Mouse (Mus musculus) brain, embryonic 14.5 days (tissue): ENCODE data around the gene Klhl22. TPM values are rescaled to one million over a fixed set of nuclear protein-coding genes. Genes with fewer than 3 reads are reported as not detected.

Experiments used
- DNase-seq: peaks from one replicate; pipeline ENCODE4 v3.0.0-alpha.2; 2011; ENCODE audit warnings: low read depth
- CTCF ChIP-seq: fragments of 200-500 bp; IDR thresholded peaks from 2 replicates; pipeline ENCODE4 v1.5.1; 2012; ENCODE audit warnings: inconsistent platforms, mild to moderate bottlenecking, moderate library complexity, borderline replicate concordance; ENCODE audit not compliant: insufficient read depth, insufficient read length; ENCODE audit errors: extremely low read depth
- POLR2A ChIP-seq: fragments of 200-500 bp; IDR thresholded peaks from 2 replicates; pipeline ENCODE4 v1.6.1; 2012; ENCODE audit warnings: mild to moderate bottlenecking, inconsistent platforms, borderline replicate concordance; ENCODE audit not compliant: poor library complexity, insufficient read depth, insufficient read length, severe bottlenecking; ENCODE audit errors: extremely low read depth
- polyA plus RNA-seq: library from polyadenylated mRNA; depleted of rRNA; stranded (reverse); fragments of >200 nt; gene quantifications from 2 replicates; pipeline ENCODE4 v1.2.3, GENCODE M21; 2012; rRNA removed

The Klhl22 gene
- polyA plus RNA-seq, 1 experiment: 109 TPM

GRCm38 (mm10) chr16:17839976-17840375, 80.6 kb downstream of the Klhl22 start:
- TF ChIP-seq POLR2A (no peak), CTCF (no peak)
- DNase-seq: no peak

GRCm38 (mm10) chr16:17842437-17842836, 83.0 kb downstream of the Klhl22 start:
- DNase-seq: no peak

More at GRCm38 (mm10) chr16:17842437-17842836, 83.0 kb downstream of the Klhl22 start:
- TF ChIP-seq POLR2A: no peak
- TF ChIP-seq CTCF: no peak

Other genes with a start within 250 kb of the Klhl22 start
- gene Thap7, start 228.5 kb upstream of the Klhl22 start, polyA plus RNA-seq: 75.1 and 103 TPM in 2 replicates
- gene Lrrc74b, start 198.4 kb upstream of the Klhl22 start, polyA plus RNA-seq: 0.47 and 0.78 TPM in 2 replicates
- 1.4 and 1.8 TPM in 2 replicates for gene P2rx6, start 197.7 kb upstream of the Klhl22 start, polyA plus RNA-seq
- gene Slc7a4, start 176.4 kb upstream of the Klhl22 start, polyA plus RNA-seq: 27.5 and 38.6 TPM in 2 replicates
- 98.5 and 120 TPM in 2 replicates for gene Smpd4, start 140.3 kb upstream of the Klhl22 start, polyA plus RNA-seq
- 6.1 and 8.5 TPM in 2 replicates for gene Ccdc74a, start 113.1 kb upstream of the Klhl22 start, polyA plus RNA-seq
- 65.0 and 87.3 TPM in 2 replicates for gene Med15, start 26.7 kb upstream of the Klhl22 start, polyA plus RNA-seq
- 11.8 and 15.5 TPM in 2 replicates for gene Scarf2, start 37.7 kb downstream of the Klhl22 start, polyA plus RNA-seq
- 2.3 and 3.7 TPM in 2 replicates for gene B830017H08Rik, start 73.5 kb downstream of the Klhl22 start, polyA plus RNA-seq
- 16.1 and 18.1 TPM in 2 replicates for gene Car15, start 78.7 kb downstream of the Klhl22 start, polyA plus RNA-seq
- gene Gm20518, start 132.1 kb downstream of the Klhl22 start, polyA plus RNA-seq: 3.2 and 3.9 TPM in 2 replicates
- gene Tssk1, start 134.6 kb downstream of the Klhl22 start, polyA plus RNA-seq: 0.04 and 0.06 TPM in 2 replicates
- gene Dgcr2, start 138.9 kb downstream of the Klhl22 start, polyA plus RNA-seq: 159 and 166 TPM in 2 replicates
- gene Tssk2, start 139.0 kb downstream of the Klhl22 start, polyA plus RNA-seq: not detected in 2 replicates
- gene Ess2, start 151.7 kb downstream of the Klhl22 start, polyA plus RNA-seq: 51.9 and 56.9 TPM in 2 replicates
- gene Gsc2, start 155.4 kb downstream of the Klhl22 start, polyA plus RNA-seq: 0.55 and 1.1 TPM in 2 replicates
- 110 and 126 TPM in 2 replicates for gene Slc25a1, start 168.6 kb downstream of the Klhl22 start, polyA plus RNA-seq
- gene Vpreb2, start 220.8 kb downstream of the Klhl22 start, polyA plus RNA-seq: 0.10 TPM in 1 of 2 replicates, not detected in the other